Mouse (Mus musculus) liver, postnatal 0 days (tissue): ENCODE data around the gene Ugdh. TPM values are rescaled to one million over a fixed set of nuclear protein-coding genes. Genes with fewer than 3 reads are reported as not detected.
A peak's percentile ranks its signal among the peaks of the same experiment; 100 is the strongest.

Experiments
- ATAC-seq: fragments of 200-750 bp; cut with Nextera tagmentation; 2 replicates; pipeline ENCODE4 v1.8.0; 2017; ENCODE audit warnings: mild to moderate bottlenecking, moderate library complexity
- DNase-seq: peaks from one replicate; pipeline ENCODE4 v3.0.0-alpha.2; 2016
- H3K27ac ChIP-seq: fragments of 300-500 bp; sonication (generic); 2 replicates; pipeline ENCODE4 v1.5.1; 2014; ENCODE audit warnings: antibody characterized with exemption, moderate library complexity, mild to moderate bottlenecking, low read depth
- H3K27me3 ChIP-seq: fragments of 300-500 bp; sonication (generic); 2 replicates; pipeline ENCODE4 v1.6.1; 2014; ENCODE audit warnings: low read length, control low read depth, mixed read lengths; ENCODE audit not compliant: insufficient read depth
- H3K36me3 ChIP-seq: fragments of 300-500 bp; sonication (generic); replicated peaks from 2 replicates; pipeline ENCODE4 v1.6.1; 2014; ENCODE audit warnings: mild to moderate bottlenecking, control low read depth, low read length, moderate library complexity, mixed read lengths; ENCODE audit not compliant: insufficient read depth
- H3K4me1 ChIP-seq: fragments of 300-500 bp; sonication (generic); 2 replicates; pipeline ENCODE4 v1.6.1; 2014; ENCODE audit warnings: antibody characterized with exemption, mild to moderate bottlenecking, control low read depth; ENCODE audit not compliant: insufficient read depth
- H3K4me2 ChIP-seq: fragments of 300-500 bp; sonication (generic); 2 replicates; pipeline ENCODE4 v1.6.1; 2014; ENCODE audit warnings: low read depth, mild to moderate bottlenecking, low read length, moderate library complexity, mixed read lengths
- H3K4me3 ChIP-seq: fragments of 300-500 bp; sonication (generic); 2 replicates; pipeline ENCODE4 v1.5.1; 2014; ENCODE audit warnings: low read depth, low read length
- H3K9ac ChIP-seq: fragments of 300-500 bp; sonication (generic); replicated peaks from 2 replicates; pipeline ENCODE4 v1.6.1; 2014; ENCODE audit warnings: mild to moderate bottlenecking, moderate library complexity
- H3K9me3 ChIP-seq: fragments of 300-500 bp; sonication (generic); 2 replicates; pipeline ENCODE4 v1.6.1; 2016; ENCODE audit warnings: mild to moderate bottlenecking, control low read depth, low read length, mixed read lengths
- CTCF ChIP-seq: sonication (generic); IDR thresholded peaks from 2 replicates; pipeline ENCODE4 v1.5.1; 2016; ENCODE audit warnings: antibody characterized with exemption, low read depth
- EP300 ChIP-seq: IDR thresholded peaks from 2 replicates; pipeline ENCODE4 v1.6.1; 2016; ENCODE audit warnings: antibody characterized with exemption, low read depth, mild to moderate bottlenecking
- WGBS: fragments of 180-500 bp; shearing (Covaris S2); extraction: QIAGEN DNeasy Blood & Tissue Kit; methylation state at CpG from one replicate; pipeline ENCODE4 v1.1.7; 2014; ENCODE audit not compliant: insufficient replicate concordance; 5-methylcytosine and 5-hydroxymethylcytosine counted together
- polyA plus RNA-seq: library from polyadenylated mRNA; unstranded; fragments of >200 nt; fragmentation: Nextera tagmentation; extraction: Ambion mirVana; gene quantifications from 2 replicates; pipeline ENCODE4 v1.2.1, GENCODE M21; 2015

Gene Ugdh
- polyA plus RNA-seq, 1 experiment from 2014 or later = 13.0 TPM

GRCm38 (mm10) chr5:65385704-65386103, 50.0 kb downstream of the Ugdh start:
- no peak overlapping the region for H3K4me3 ChIP-seq
- H3K4me1 ChIP-seq = peaks cover 10% of the 10 kb centered on the region; the same call in 1 of the 2 replicates
- peaks cover 30% of the 10 kb centered on the region for H3K36me3 ChIP-seq
- DNase-seq (no peak), ATAC-seq (no peak)
- no peak overlapping the region for H3K9ac ChIP-seq
- H3K27me3 ChIP-seq = no peaks in the 10 kb centered on the region
- no peak overlapping the region for H3K27ac ChIP-seq
- WGBS = 56% methylated on average over 2 of the region's 2 CpGs
- no peak overlapping the region for H3K4me2 ChIP-seq
- H3K9me3 ChIP-seq = no peaks in the 10 kb centered on the region
- TF ChIP-seq CTCF (no peak), EP300 (no peak)

- no peak for TF ChIP-seq CTCF
- TF ChIP-seq EP300 = no peak
- no peaks in the 10 kb centered on the region for H3K4me1 ChIP-seq
- H3K4me2 ChIP-seq = no peak overlapping the region
- no peaks in the 10 kb centered on the region for H3K9me3 ChIP-seq
- no peak overlapping the region for H3K4me3 ChIP-seq
- peaks cover under 1% of the 10 kb centered on the region for H3K36me3 ChIP-seq
- H3K27ac ChIP-seq = no peak overlapping the region
- DNase-seq (no peak), ATAC-seq (no peak)
- no peak overlapping the region for H3K9ac ChIP-seq
- 76% methylated on average over 7 of the region's 7 CpGs for WGBS
- H3K27me3 ChIP-seq = no peaks in the 10 kb centered on the region
Measured at GRCm38 (mm10) chr5:65374746-65375145, 61.0 kb downstream of the Ugdh start.

GRCm38 (mm10) chr5:65371551-65371950, 64.2 kb downstream of the Ugdh start:
- DNase-seq = no peak
- H3K4me3 ChIP-seq = no peak overlapping the region
- 85% methylated on average over 7 of the region's 7 CpGs for WGBS
- H3K4me1 ChIP-seq = peaks cover 11% of the 10 kb centered on the region
- H3K27me3 ChIP-seq = no peaks in the 10 kb centered on the region
- no peak overlapping the region for H3K4me2 ChIP-seq
- H3K36me3 ChIP-seq = no peaks in the 10 kb centered on the region; the same call in none of the 2 replicates
- no peak for ATAC-seq
- H3K9me3 ChIP-seq = no peaks in the 10 kb centered on the region
- no peak overlapping the region for H3K9ac ChIP-seq
- H3K27ac ChIP-seq = no peak overlapping the region
- TF ChIP-seq CTCF (no peak), EP300 (no peak)

- peak overlapping the region; percentile 32; the same call in 1 of the 2 replicates for H3K4me2 ChIP-seq
- peaks cover 16% of the 10 kb centered on the region for H3K4me1 ChIP-seq
- WGBS = 49% methylated on average over 11 of the region's 11 CpGs
- H3K36me3 ChIP-seq = no peaks in the 10 kb centered on the region; the same call in 1 of the 2 replicates
- no peak overlapping the region for H3K4me3 ChIP-seq
- ATAC-seq (peak; percentile 73), DNase-seq (peak; percentile 50)
- peak overlapping the region; percentile 34; the same call in 1 of the 2 replicates for H3K27ac ChIP-seq
- no peak for TF ChIP-seq EP300
- TF ChIP-seq CTCF = no peak
- H3K9ac ChIP-seq = 0 out of 2 replicates have a peak overlapping the region, but pooled peaks have one; percentile 5
- H3K27me3 ChIP-seq = no peaks in the 10 kb centered on the region
- H3K9me3 ChIP-seq = no peaks in the 10 kb centered on the region
Measured at GRCm38 (mm10) chr5:65367837-65368236, 67.9 kb downstream of the Ugdh start.

Other genes with a start within 250 kb of the Ugdh start
- 0.71 and 1.1 TPM in 2 replicates for gene Wdr19, start 236.3 kb downstream of the Ugdh start, polyA plus RNA-seq
- 26.4 and 32.3 TPM in 2 replicates for gene Rfc1, start 100.3 kb downstream of the Ugdh start, polyA plus RNA-seq
- gene Klb, start 87.6 kb downstream of the Ugdh start, polyA plus RNA-seq = 17.4 and 19.3 TPM in 2 replicates
- gene Rpl9, start 44.5 kb downstream of the Ugdh start, polyA plus RNA-seq = 609 and 626 TPM in 2 replicates
- gene Lias, start 44.5 kb downstream of the Ugdh start, polyA plus RNA-seq = 31.1 and 34.0 TPM in 2 replicates
- 1.4 TPM in 1 of 2 replicates, not detected in the other for gene Gm43552, start 56.9 kb upstream of the Ugdh start, polyA plus RNA-seq
- 87.0 and 91.0 TPM in 2 replicates for gene Smim14, start 101.2 kb upstream of the Ugdh start, polyA plus RNA-seq
- 73.2 and 74.6 TPM in 2 replicates for gene Ube2k, start 101.3 kb upstream of the Ugdh start, polyA plus RNA-seq